Mouse (Mus musculus) kidney, postnatal 10 days (tissue): ENCODE results near the gene Mpv17l.
"Not testable (repeated sequence)": the region's sequence is repeated elsewhere in the genome, so short reads cannot be mapped to it uniquely, and the experiment has no call there.

ENCODE experiments used
- DNase-seq: peaks from one replicate; pipeline ENCODE4 v3.0.0; 2021; ENCODE audit warnings: mixed read lengths

Mpv17l gene

DNA sequence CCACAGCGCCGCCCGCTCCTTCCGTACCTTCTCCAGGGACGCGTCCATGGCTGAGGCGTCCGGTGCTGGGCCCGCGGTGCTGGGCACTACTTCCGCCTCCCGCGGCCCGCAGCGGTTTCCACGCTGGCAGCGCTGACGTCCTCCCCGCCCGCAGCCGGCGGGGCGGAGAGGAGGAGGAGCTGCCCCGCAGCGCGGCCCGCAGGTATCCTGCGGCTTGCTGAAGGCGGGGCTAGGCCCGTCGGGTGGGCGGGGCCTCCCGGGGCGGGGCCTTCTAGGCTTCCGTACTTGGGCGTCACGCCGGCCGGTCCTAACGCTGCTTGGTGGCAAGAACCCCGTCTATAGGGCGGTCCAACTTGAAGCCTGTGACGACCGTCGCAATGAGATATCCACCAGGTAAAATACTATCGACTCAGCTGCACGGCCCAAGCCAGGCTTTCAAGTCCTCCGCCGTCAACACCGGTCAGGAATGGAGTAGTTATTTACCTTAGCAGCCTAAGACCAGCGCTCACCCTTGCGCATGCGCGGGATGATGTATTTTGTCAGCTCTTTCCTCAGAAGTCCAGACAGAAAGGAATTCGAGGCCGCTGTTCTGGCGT lies at the start of gene Mpv17l, which contains the start of gene Pdxdc1:
Mpv17l (plus strand) TSS at position 274 of the 596 bp plus-strand sequence.
Pdxdc1 (minus strand) TSS at position 244 of the 596 bp plus-strand sequence.
- DNase-seq: peak; percentile 99

- DNase-seq: no peak
Observed at GRCm38 (mm10) chr16:13853886-13854285, 49.1 kb upstream of the Mpv17l start.

DNA sequence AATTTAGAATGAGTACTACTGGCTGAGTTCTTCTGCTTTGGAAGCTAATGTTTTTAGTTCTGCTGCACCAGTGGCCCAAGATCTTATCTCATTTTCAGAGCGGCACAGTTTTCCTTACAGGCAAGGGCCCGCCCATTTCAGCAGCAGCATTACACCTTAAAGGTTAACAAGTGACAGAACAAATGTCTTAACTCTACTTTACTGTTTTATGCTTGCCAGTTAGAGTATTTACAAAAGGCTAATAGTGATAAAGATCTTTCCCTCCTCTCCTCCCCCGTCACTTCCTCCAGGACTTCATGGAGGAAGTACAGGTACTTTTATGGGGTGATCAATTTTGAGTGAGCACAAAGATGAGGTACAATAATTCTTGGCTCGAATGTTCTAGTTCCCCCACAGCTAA lies 36.9 kb upstream of the Mpv17l start:
- DNase-seq: no peak

DNA sequence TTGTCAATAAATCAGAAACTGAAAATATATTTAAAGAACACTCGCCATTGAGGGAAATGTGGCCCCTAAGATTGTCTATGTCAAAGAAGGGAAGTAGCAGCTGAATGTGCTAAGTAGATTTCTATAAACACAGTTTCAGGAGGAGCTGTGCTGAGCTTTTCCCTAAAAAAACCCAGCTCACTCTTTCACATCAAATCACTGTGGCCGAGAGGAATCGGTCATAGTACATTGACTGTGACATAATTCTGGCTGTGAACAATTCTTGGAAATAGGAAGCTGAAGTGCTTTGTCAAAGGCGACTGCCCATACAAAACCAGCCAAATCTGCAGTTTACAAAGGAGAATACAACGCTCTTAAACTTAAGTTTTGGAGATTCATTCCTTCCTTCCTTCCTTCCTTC lies 36.3 kb upstream of the Mpv17l start:
- no peak for DNase-seq

GRCm38 (mm10) chr16:13867406-13867805 lies 35.6 kb upstream of the Mpv17l start:
- not testable (repeated sequence) for DNase-seq

DNA sequence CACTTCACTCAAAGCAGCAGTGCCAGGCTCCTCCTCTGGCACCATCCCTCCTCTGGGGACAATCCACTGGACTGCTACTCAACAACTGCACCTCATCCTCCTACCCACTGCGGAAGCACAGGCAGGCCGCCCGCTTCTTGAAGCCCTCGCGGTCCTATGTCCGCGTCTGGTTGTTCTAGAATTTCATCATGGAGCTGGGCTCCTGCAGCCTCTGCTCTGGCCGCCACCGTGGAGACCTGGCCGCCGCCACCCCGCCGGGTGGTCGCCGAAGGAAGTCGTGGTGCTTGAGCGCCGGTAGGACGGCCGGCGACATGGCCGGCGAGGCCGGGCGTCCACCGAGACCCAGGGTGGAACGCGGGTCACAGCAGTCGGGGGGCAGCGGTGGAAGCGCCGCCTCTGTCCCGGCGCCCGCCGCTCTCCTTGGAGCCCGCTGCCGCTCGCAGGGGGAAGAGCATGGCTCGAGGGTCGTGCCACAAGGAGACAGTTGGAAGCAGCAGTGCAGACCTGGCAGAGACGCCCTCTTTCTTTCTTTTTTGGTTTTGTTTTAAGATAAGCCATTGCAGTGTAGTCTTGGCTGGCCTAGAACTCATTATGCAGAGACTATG lies 34.9 kb upstream of the Mpv17l start:
- peak; percentile 7 for DNase-seq

DNA sequence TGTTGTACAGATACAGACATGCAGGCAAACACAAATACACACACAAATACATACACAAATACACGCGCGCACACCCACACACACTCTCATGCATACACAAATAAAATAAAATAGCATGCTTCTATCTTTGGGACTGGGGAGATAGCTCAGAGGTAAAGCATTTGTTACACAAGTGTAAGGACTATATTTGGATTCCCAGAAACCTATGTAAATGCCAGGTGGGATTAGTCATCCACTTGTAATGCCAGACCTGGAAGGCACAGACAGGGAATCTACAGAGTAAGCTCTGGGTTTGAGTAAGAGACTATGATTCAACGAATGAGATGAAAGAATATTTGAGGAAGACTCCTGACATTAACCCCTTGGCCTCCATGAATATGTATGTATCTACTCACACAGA lies 27.5 kb upstream of the Mpv17l start:
- DNase-seq: no peak

- no peak for DNase-seq
Observed at GRCm38 (mm10) chr16:13883094-13883774, 19.7 kb upstream of the Mpv17l start.

DNA sequence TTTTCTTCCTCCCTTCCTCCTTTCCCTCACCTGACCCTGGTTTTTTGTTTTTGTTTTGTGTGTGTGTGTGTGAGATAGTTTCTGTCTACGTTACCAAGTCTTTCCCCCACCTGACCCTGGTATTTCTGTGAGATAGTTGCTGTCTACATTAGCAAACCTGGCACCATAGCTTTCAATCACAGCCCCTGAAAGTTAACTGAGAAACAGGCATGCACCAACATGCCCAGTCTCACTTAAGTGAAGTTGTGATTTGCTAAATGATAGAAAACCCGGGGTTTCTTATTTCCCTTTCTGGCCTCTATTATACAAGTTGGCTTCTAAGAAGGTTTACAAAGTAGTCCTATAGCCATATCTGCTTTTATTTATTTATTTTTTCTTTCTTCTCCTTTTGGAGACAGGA lies 12.5 kb upstream of the Mpv17l start:
- DNase-seq: no peak

DNA sequence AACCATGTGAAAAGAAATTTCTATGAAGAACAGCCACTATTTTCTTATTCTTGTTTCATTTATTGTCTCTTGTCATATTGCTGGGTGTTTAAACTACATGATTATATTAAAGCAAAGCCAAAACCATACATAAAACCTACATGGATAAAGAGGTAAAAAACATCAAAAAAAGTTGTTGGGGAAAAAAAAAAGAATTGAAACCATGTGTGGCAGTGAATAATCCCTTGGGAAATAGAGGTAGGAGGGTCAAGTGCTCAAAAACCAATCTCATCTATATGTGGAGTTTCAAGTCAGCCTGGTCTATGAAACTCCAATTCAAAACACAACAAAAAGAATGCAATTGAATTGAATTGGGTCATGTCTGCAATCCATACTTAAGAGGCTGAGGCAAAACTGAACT lies 10.1 kb upstream of the Mpv17l start:
- no peak for DNase-seq

DNA sequence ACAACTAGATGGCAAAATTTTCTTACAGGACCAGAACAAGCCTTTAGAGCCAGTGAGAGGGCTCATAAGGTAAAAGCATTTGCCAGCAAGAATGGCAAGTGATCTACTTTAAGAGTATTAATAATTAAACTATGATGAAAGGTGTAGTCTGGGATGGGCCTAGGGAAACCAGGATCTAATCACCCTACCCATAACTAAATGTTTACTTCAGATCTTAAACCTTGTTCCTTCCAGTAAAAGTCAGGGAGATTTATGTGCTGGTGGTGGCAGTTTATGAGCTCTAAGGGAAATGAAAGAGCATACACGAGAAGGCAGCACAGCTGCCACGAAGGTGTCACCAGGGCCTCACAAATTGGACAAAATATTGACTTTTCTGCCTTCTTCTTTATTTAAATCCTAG lies 8.9 kb upstream of the Mpv17l start:
- no peak for DNase-seq

DNA sequence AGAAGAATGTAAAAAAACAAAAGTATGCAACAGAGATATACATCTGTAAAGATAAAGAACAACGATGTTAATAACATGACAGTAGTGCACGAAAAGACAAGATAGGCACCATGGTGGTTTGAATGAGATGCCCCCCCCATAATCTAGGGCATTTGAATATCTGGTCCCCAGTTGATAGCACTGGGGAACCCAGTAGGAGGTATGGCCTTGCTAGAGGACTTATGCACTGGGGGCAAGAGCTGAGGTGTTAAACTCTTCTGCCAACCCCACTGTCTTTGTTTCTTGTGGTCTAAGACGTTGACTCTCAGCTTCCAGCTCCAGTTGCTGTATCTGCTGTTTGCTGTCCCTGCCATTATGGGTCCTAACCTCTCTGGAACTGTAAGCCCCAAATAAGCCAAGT lies 7.2 kb upstream of the Mpv17l start:
- no peak for DNase-seq

DNA sequence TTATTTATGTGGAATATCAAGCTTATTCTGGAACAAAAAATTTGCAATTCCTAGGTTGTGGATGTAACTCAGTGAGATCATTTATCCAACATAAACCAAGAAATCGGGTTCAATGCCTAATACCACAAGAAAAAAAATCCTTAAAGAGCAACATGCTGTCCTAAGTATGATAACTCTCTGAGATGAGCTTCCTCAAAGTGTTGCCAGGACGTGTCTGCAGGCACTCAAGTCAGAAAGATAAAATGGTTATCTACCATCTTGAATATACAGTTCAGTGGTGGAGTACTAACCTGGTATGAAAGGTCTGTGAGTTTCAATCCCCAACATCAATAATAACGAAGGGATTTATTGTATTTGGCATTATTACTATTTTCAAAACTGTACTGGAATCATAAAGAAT lies 6.6 kb upstream of the Mpv17l start:
- no peak for DNase-seq

DNA sequence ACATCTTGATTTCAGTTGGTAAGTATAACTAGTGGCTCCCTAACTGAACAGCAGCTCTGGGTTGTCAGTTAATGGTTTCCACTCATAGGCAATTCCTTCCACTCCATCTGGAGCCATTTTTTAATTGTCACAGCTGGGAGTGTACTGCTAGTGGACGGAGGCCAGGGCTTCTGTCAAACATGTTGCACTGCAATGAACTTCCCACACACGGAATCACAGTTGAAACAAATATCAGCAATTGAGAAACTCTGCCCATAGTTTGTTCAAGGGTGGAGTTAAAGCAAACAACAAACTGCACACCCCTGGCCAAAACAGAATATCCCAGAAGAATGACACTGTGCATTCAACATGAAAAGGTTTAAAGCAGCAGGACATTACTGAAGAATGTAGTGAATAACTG lies 4.0 kb upstream of the Mpv17l start:
- DNase-seq: peak; percentile 34

- no peak for DNase-seq
Observed at GRCm38 (mm10) chr16:13902397-13902831, 547 bp upstream of the Mpv17l start.

DNA sequence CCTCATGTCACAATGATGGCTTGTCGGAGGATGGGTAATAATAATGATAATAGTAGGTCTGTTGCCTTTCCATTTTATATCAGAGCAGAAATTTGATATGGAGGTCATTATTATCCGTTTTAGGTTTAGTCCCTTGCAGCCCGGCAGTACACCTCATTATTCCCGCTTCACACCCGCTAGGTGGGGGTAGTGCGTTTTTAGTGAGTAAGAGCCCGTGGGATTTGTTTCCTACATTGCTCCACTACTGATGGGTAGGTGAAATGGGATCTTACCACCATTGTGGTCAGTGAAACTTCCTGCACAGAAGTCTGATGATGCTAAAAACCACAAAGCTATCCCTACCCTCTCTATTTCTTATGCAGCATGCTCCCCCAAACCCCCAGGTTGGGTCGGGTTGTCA lies 527 bp downstream of the Mpv17l start:
- peak; percentile 85 for DNase-seq

GRCm38 (mm10) chr16:13907297-13907696 lies 4.3 kb downstream of the Mpv17l start:
- no peak for DNase-seq

- DNase-seq: no peak
Observed at GRCm38 (mm10) chr16:13920093-13920492, 17.1 kb downstream of the Mpv17l start.

- no peak for DNase-seq
Observed at GRCm38 (mm10) chr16:13921063-13921462, 18.1 kb downstream of the Mpv17l start.

- no peak for DNase-seq
Observed at GRCm38 (mm10) chr16:13921781-13922180, 18.8 kb downstream of the Mpv17l start.

- DNase-seq: not testable (repeated sequence)
Observed at GRCm38 (mm10) chr16:13922499-13922898, 19.5 kb downstream of the Mpv17l start.

- not testable (repeated sequence) for DNase-seq
Observed at GRCm38 (mm10) chr16:13922966-13923365, 20.0 kb downstream of the Mpv17l start.

DNA sequence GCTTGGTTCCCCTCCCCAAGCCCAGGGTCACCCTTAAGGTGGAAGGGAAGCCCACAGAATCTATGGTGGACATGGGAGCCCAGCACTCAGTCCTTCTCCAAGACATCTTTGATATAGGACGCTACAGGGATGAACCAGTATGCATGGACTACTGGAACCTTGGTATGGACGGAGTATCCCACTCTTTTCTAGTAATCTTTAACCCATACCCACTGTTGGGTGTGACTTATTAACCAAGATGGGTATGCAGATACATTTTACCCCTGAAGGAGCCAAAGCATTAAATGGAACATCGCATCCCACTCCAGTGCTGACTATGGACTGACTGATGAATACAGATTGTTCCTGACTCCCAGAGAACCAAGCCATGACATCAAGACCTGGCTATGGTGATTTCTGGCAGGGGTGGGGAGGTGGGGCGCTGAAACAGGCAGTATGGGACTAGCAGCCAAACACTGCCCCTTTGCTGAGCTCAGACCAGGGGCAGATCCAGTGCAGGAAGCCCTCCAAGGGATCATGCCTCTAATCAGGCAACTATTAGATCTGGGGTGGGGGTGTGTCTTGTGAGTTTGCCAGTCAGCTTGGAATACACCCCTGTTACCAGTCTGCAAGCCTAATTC lies 24.6 kb downstream of the Mpv17l start:
- DNase-seq: no peak
